Mouse (Mus musculus): ENCODE measurements at regions not wholly inside any gene's neighbourhood (a gene's known extent, or its start where the extent isn't known, plus 50 kb on each side); places are given as distances from the start of the nearest gene placed in this dataset.

GRCm38 (mm10) chr14:104114986-104115951 is 271.1 kb upstream of the Ednrb start:
- TF ChIP-seq CTCF (IDR thresholded peaks at IDR 0.05; ENCODE audit: insufficient read depth, low read length) (no peak), POLR2A (IDR thresholded peaks at IDR 0.05; ENCODE audit: borderline replicate concordance, extremely low read depth, low read depth, low read length) (no peak)
